Mouse (Mus musculus): ENCODE measurements around the gene Atp5c1. TPM values are rescaled to one million over a fixed set of nuclear protein-coding genes. Genes with fewer than 3 reads are reported as not detected.
A peak's percentile ranks its signal among the peaks of the same experiment; 100 is the strongest.

The Atp5c1 gene
- 1,104 and 1,135 TPM in 2 replicates for polyA plus RNA-seq (2014; fragmentation: Nextera tagmentation; extraction: Ambion mirVana)

DNA sequence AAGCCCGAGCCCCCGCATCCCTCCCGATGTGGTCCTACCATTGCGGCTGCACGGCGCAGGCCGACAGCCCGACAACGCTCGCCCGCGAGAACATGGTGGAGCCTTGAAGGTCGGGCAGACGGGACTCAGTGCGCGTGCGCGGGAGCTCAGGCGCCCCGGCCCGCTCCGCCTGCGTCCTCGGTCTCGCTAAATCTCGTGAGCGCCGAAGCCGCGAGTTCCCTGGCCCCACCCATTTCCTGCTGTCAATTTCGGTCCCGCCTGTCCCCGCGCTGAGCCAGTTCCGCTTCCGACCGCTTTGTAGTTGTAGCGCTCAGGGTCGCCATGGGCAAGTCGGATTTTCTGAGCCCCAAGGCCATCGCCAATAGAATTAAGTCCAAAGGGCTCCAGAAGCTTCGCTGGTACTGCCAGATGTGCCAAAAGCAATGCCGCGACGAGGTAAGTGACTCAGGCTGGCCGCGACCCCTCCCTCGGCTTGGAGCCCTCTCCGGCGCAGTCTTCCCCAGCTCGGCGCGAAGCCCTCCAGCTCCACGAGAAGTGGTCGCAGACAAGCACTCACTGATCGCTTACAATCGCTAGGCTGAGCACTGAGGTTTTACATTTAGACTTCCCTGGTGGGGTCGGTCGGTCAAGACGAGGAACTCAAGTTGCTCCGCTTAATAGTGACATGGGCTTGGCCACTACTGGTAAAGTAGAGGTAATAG is at the start of gene Atp5c1, which contains the start of gene Kin:
Atp5c1 (minus strand) TSS at position 201 of the 701 bp plus-strand sequence.
Kin (plus strand) TSS at position 284 of the 701 bp plus-strand sequence.
- Histone ChIP-seq H3K4me3 (ENCODE audit: low read depth, low read length) (peak within 1 kb of the TSS; percentile 82), H3K36me3 (ENCODE audit: control insufficient read depth, insufficient read depth, low read length) (no peaks in the 10 kb centered on the region), H3K27me3 (ENCODE audit: control insufficient read depth, insufficient read depth, low read length) (no peaks in the 10 kb centered on the region), H3K9ac (ENCODE audit: low read depth, low read length) (peak within 1 kb of the TSS; percentile 100), H3K4me2 (peak within 1 kb of the TSS; percentile 83), H3K4me1 (ENCODE audit: control insufficient read depth, insufficient read depth, low read length) (peaks cover 23% of the 10 kb centered on the region), H3K9me3 (replicated peaks; ENCODE audit: control insufficient read depth, low read length) (no peaks in the 10 kb centered on the region), H3K27ac (ENCODE audit: low read depth, low read length) (peak within 1 kb of the TSS; percentile 92)
- ATAC-seq (replicated peaks; ENCODE audit: insufficient number of reproducible peaks, low FRiP score, low TSS enrichment) = peak; percentile 91
- WGBS (ENCODE audit: insufficient replicate concordance) = under 1% methylated on average over 61 of the region's 61 CpGs

DNA sequence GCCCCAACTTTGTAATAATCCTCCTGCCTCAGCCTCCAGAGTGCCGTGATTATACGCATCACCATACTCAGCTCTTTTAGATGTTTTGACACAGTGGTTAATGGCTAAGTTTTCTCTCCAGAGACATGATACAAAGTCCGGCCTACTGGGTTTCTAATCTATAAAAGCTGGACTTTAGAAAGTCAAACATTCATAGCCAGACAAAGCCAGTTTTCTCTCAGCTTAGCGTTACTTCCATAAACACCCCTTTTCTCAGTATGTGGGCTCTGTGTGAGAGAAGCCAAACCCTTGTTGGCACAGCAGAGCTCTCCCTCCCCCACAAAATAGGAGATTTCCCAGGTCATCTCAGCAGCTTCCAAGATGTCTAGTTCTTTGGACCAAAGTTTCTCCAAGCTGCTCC is 48.3 kb upstream of the Atp5c1 start:
- Histone ChIP-seq H3K4me1 (ENCODE audit: control insufficient read depth, insufficient read depth, low read length) (no peaks in the 10 kb centered on the region), H3K9ac (ENCODE audit: low read depth, low read length) (no peak overlapping the region), H3K9me3 (replicated peaks; ENCODE audit: control insufficient read depth, low read length) (no peaks in the 10 kb centered on the region), H3K36me3 (ENCODE audit: control insufficient read depth, insufficient read depth, low read length) (no peaks in the 10 kb centered on the region), H3K27me3 (ENCODE audit: control insufficient read depth, insufficient read depth, low read length) (no peaks in the 10 kb centered on the region), H3K4me3 (ENCODE audit: low read depth, low read length) (no peak overlapping the region), H3K27ac (ENCODE audit: low read depth, low read length) (no peak overlapping the region), H3K4me2 (no peak overlapping the region)
- no peak for ATAC-seq (replicated peaks; ENCODE audit: insufficient number of reproducible peaks, low FRiP score, low TSS enrichment)
- WGBS (ENCODE audit: insufficient replicate concordance) = 80% methylated on average over 4 of the region's 4 CpGs

DNA sequence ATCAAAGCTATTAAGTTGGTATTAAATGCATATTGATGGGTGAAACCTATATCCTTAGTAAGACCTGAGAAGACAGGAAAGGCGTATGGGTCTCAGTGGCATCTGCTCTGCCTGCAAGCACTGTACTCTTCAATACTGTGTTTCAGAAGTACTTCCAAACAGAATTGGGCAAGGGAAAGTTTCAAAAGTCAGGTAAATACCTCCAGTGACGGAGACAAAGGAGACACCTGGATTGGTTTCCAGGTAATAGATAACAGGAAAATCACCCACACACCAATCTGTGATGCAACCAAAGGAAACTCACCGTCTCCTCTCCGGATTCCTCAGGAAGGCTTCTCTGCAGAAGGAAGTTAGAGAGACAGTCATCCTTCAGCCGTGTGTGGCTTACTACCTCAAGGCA is 47.2 kb upstream of the Atp5c1 start:
- Histone ChIP-seq H3K4me3 (ENCODE audit: low read depth, low read length) (no peak overlapping the region), H3K4me2 (no peak overlapping the region), H3K9ac (ENCODE audit: low read depth, low read length) (no peak overlapping the region), H3K4me1 (ENCODE audit: control insufficient read depth, insufficient read depth, low read length) (no peaks in the 10 kb centered on the region), H3K27me3 (ENCODE audit: control insufficient read depth, insufficient read depth, low read length) (no peaks in the 10 kb centered on the region), H3K27ac (ENCODE audit: low read depth, low read length) (no peak overlapping the region), H3K9me3 (replicated peaks; ENCODE audit: control insufficient read depth, low read length) (no peaks in the 10 kb centered on the region), H3K36me3 (ENCODE audit: control insufficient read depth, insufficient read depth, low read length) (no peaks in the 10 kb centered on the region)
- no peak for ATAC-seq (replicated peaks; ENCODE audit: insufficient number of reproducible peaks, low FRiP score, low TSS enrichment)
- WGBS (ENCODE audit: insufficient replicate concordance) = 82% methylated on average over 5 of the region's 5 CpGs

DNA sequence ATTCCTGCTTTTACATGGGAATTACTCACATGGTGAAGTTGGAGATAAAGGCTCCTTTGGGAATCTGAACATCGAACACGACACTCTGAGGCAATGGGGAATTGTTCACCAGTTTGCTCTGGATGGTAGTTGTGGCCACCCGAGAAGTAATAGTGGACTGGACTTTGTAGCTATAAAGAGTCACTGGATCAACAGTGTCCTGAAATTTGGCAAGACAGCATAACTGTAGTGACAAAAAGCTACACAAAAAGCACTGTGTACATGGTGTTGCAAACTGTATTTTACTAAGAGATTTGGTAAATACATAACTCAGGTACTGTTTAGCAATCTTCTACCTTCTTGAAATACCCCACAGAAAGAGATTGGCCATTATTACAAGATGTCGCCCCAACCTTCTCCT is 45.8 kb upstream of the Atp5c1 start:
- no peak for ATAC-seq (replicated peaks; ENCODE audit: insufficient number of reproducible peaks, low FRiP score, low TSS enrichment)
- Histone ChIP-seq H3K9me3 (replicated peaks; ENCODE audit: control insufficient read depth, low read length) (no peaks in the 10 kb centered on the region), H3K9ac (ENCODE audit: low read depth, low read length) (no peak overlapping the region), H3K27me3 (ENCODE audit: control insufficient read depth, insufficient read depth, low read length) (no peaks in the 10 kb centered on the region), H3K36me3 (ENCODE audit: control insufficient read depth, insufficient read depth, low read length) (no peaks in the 10 kb centered on the region), H3K4me3 (ENCODE audit: low read depth, low read length) (no peak overlapping the region), H3K27ac (ENCODE audit: low read depth, low read length) (no peak overlapping the region), H3K4me2 (no peak overlapping the region), H3K4me1 (ENCODE audit: control insufficient read depth, insufficient read depth, low read length) (no peaks in the 10 kb centered on the region)
- WGBS (ENCODE audit: insufficient replicate concordance) = 77% methylated on average over 4 of the region's 4 CpGs

DNA sequence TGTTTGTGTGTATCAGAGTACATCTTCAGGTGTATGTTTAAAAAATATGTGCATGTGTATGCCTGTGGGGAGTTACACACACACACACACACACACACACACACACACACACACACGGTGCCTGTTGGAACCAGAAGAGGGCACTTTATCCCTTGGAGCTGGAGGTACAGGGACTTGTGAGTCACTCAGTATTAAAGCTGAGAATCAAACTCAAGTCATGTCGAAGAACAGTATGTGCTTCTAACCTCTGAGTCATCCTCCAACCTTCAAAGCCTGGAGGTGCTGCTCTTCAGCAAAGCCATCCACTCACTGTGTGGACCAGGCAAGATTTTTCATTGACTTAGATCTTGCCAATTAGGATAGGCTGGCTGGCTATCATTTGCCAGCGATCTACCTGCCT is 41.5 kb upstream of the Atp5c1 start:
- Histone ChIP-seq H3K9me3 (replicated peaks; ENCODE audit: control insufficient read depth, low read length) (no peaks in the 10 kb centered on the region), H3K4me2 (no peak overlapping the region), H3K4me1 (ENCODE audit: control insufficient read depth, insufficient read depth, low read length) (no peaks in the 10 kb centered on the region), H3K4me3 (ENCODE audit: low read depth, low read length) (no peak overlapping the region), H3K27me3 (ENCODE audit: control insufficient read depth, insufficient read depth, low read length) (no peaks in the 10 kb centered on the region), H3K27ac (ENCODE audit: low read depth, low read length) (no peak overlapping the region), H3K9ac (ENCODE audit: low read depth, low read length) (no peak overlapping the region), H3K36me3 (ENCODE audit: control insufficient read depth, insufficient read depth, low read length) (no peaks in the 10 kb centered on the region)
- 55% methylated on average over 3 of the region's 3 CpGs for WGBS (ENCODE audit: insufficient replicate concordance)
- no peak for ATAC-seq (replicated peaks; ENCODE audit: insufficient number of reproducible peaks, low FRiP score, low TSS enrichment)

DNA sequence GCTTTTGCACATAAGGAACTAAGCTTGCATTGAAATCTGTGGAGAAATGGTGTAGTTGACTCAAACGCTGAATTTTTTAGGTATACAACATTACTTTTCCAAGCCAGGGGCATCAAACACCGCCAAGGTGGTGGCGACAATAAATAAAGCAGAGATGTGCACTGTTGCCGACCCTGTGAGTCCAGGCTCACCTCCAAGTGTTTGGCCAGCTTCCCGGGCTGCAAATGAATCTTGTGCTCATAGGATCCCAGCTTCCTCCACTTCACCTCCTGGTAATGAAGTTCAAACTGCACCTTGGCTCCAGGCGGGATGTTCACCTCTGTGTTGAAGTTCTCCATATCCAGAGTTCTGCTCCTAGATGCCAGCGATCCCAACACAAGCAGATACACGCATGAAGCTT is 39.0 kb upstream of the Atp5c1 start:
- H3K9ac ChIP-seq (ENCODE audit: low read depth, low read length) = no peak overlapping the region
- no peak overlapping the region for H3K4me3 ChIP-seq (ENCODE audit: low read depth, low read length)
- H3K9me3 ChIP-seq (replicated peaks; ENCODE audit: control insufficient read depth, low read length) = no peaks in the 10 kb centered on the region
- no peaks in the 10 kb centered on the region for H3K36me3 ChIP-seq (ENCODE audit: control insufficient read depth, insufficient read depth, low read length)
- no peak overlapping the region for H3K27ac ChIP-seq (ENCODE audit: low read depth, low read length)
- no peak for ATAC-seq (replicated peaks; ENCODE audit: insufficient number of reproducible peaks, low FRiP score, low TSS enrichment)
- H3K27me3 ChIP-seq (ENCODE audit: control insufficient read depth, insufficient read depth, low read length) = no peaks in the 10 kb centered on the region
- H3K4me2 ChIP-seq = no peak overlapping the region
- H3K4me1 ChIP-seq (ENCODE audit: control insufficient read depth, insufficient read depth, low read length) = no peaks in the 10 kb centered on the region
- 82% methylated on average over 8 of the region's 8 CpGs for WGBS (ENCODE audit: insufficient replicate concordance)

DNA sequence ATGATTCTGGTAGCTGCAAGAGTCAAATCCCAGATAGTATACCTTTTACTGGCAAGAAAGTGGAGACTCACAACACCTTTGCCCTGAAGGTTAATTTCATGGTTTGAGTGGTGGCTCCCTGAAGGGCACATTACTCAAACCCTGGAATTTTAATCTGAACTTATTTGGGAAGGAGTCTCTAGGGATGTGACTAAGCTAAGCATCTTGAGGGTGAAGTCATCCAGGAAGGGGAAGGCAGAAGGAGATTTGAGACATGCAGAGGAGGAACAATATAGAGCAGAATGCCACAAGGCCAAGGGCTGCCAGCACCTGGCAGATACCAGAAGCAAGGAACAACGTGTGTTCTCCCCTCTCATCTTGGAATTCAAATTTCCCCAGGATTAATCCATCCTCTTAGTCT is 38.4 kb upstream of the Atp5c1 start:
- ATAC-seq (replicated peaks; ENCODE audit: insufficient number of reproducible peaks, low FRiP score, low TSS enrichment) = no peak
- H3K4me2 ChIP-seq = no peak overlapping the region
- H3K27me3 ChIP-seq (ENCODE audit: control insufficient read depth, insufficient read depth, low read length) = no peaks in the 10 kb centered on the region
- no peaks in the 10 kb centered on the region for H3K36me3 ChIP-seq (ENCODE audit: control insufficient read depth, insufficient read depth, low read length)
- H3K4me3 ChIP-seq (ENCODE audit: low read depth, low read length) = no peak overlapping the region
- no peaks in the 10 kb centered on the region for H3K4me1 ChIP-seq (ENCODE audit: control insufficient read depth, insufficient read depth, low read length)
- WGBS (ENCODE audit: insufficient replicate concordance) = 62% methylated on average over 1 of the region's 1 CpGs
- H3K9me3 ChIP-seq (replicated peaks; ENCODE audit: control insufficient read depth, low read length) = no peaks in the 10 kb centered on the region
- H3K27ac ChIP-seq (ENCODE audit: low read depth, low read length) = no peak overlapping the region
- no peak overlapping the region for H3K9ac ChIP-seq (ENCODE audit: low read depth, low read length)

DNA sequence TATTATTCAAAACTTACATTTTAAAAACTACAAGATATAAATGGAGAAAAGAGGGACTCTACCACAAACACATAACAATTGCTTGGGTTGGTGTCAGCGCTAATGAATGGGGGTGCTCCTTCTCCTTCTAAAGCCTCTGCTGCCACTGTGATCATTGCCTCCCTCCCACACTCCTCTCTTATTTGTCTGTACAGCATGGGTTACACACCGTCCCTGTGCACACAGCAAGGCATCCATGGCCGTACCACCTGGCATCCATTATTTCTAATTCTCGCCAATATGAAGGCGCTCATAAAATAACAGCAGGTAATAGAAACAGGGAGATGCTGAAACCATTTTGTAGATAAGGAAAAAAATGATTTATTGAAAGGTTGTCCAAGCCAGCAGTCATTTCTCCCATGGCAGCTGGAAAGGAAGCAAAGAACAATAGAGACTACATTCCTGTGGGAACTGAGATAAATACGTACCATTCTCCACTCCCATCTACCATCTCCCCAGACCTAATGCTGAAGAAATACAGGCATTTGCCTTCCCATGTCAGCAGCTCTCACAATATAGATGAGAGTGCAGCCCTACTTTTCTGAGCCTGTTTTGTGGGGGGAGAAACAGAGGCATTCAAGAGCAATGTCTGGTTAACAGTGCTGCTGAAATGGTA is 28.4 kb upstream of the Atp5c1 start:
- Histone ChIP-seq H3K9me3 (replicated peaks; ENCODE audit: control insufficient read depth, low read length) (no peaks in the 10 kb centered on the region), H3K27me3 (ENCODE audit: control insufficient read depth, insufficient read depth, low read length) (no peaks in the 10 kb centered on the region), H3K27ac (ENCODE audit: low read depth, low read length) (no peak overlapping the region), H3K4me2 (no peak overlapping the region), H3K4me1 (ENCODE audit: control insufficient read depth, insufficient read depth, low read length) (no peaks in the 10 kb centered on the region), H3K36me3 (ENCODE audit: control insufficient read depth, insufficient read depth, low read length) (no peaks in the 10 kb centered on the region), H3K4me3 (ENCODE audit: low read depth, low read length) (no peak overlapping the region), H3K9ac (ENCODE audit: low read depth, low read length) (no peak overlapping the region)
- no peak for ATAC-seq (replicated peaks; ENCODE audit: insufficient number of reproducible peaks, low FRiP score, low TSS enrichment)
- WGBS (ENCODE audit: insufficient replicate concordance) = 72% methylated on average over 6 of the region's 6 CpGs

DNA sequence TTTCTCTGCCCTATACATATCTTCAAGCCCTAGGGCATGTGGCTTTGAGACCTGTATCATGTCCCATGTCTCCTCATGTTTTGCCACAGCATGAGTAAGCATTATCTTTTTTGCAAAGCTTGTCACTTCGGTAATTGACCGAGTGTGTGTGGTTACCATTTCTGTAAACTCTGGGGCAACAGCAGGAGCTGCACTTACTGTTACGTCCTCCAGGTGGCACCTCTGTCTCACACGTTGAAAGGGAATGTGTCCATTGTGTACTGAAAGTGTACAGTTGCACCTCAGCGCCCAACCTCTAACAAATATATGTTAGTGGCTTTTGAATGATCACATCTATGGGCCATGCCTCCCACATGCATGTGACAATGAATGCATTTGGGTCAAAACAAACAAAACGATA is 20.9 kb upstream of the Atp5c1 start:
- Histone ChIP-seq H3K4me1 (ENCODE audit: control insufficient read depth, insufficient read depth, low read length) (no peaks in the 10 kb centered on the region), H3K9me3 (replicated peaks; ENCODE audit: control insufficient read depth, low read length) (no peaks in the 10 kb centered on the region), H3K27me3 (ENCODE audit: control insufficient read depth, insufficient read depth, low read length) (no peaks in the 10 kb centered on the region), H3K27ac (ENCODE audit: low read depth, low read length) (no peak overlapping the region), H3K36me3 (ENCODE audit: control insufficient read depth, insufficient read depth, low read length) (no peaks in the 10 kb centered on the region), H3K4me3 (ENCODE audit: low read depth, low read length) (no peak overlapping the region), H3K9ac (ENCODE audit: low read depth, low read length) (no peak overlapping the region), H3K4me2 (no peak overlapping the region)
- ATAC-seq (replicated peaks; ENCODE audit: insufficient number of reproducible peaks, low FRiP score, low TSS enrichment) = no peak
- 39% methylated on average over 6 of the region's 6 CpGs for WGBS (ENCODE audit: insufficient replicate concordance)

Measured in heart, embryonic 11.5 days (tissue).